In the genomic region with DNA sequence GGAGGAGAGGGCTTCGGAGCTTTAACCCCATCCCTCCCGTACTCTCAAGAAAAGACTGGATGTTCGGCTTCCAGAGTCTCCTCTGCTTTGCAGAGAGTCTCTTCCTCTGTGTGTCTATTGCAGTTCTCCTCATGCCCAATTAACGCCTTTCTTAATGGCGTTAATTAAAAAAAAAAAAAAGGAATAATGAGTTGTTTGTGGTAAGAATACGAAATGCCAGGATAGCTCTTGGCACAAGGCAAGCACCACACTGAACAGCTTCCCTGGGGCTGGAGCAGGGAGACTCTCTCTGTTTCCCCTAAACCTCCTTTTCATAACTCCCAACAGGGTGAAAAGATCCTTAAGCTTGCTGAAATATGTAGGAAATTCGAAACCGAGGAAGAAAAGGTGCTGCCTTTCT, we compare ENCODE assay signal across 1 mouse cellular context.
TF ChIP-seq lines count a peak whose summit lies in the region.

No protein-coding gene starts in this region.

TF ChIP-seq in ES-E14, 5 proteins besides CTCF, POLR2A, EP300 and RAD21:
- TF ChIP-seq HCFC1 (IDR thresholded peaks at IDR 0.05; ENCODE audit: borderline replicate concordance, insufficient read depth, low read length) (no peak), CHD2 (IDR thresholded peaks at IDR 0.05; ENCODE audit: low read depth, low read length) (no peak), ZNF384 (IDR thresholded peaks at IDR 0.05; ENCODE audit: low read depth, low read length) (no peak), ZC3H11A (IDR thresholded peaks at IDR 0.05; ENCODE audit: borderline replicate concordance, low read depth, low read length) (no peak), MAFK (IDR thresholded peaks at IDR 0.05; ENCODE audit: insufficient read depth, low read depth, low read length) (no peak)
